Mouse (Mus musculus) myocyte (in vitro differentiated cells): ENCODE measurements around the gene Gng10. TPM values are rescaled to one million over a fixed set of nuclear protein-coding genes. Genes with fewer than 3 reads are reported as not detected.

Source experiments
- H3K27me3 ChIP-seq: one replicate; pipeline ENCODE4 v1.6.1; 2011; ENCODE audit not compliant: control insufficient read depth, insufficient read depth, insufficient read length
- H3K36me3 ChIP-seq: one replicate; pipeline ENCODE4 v1.6.1; 2011; ENCODE audit not compliant: control insufficient read depth, insufficient read depth
- H3K4me2 ChIP-seq: one replicate; pipeline ENCODE4 v1.6.1; 2011; ENCODE audit warnings: low read depth, control low read depth
- H3K4me3 ChIP-seq: one replicate; pipeline ENCODE4 v1.5.1; 2011; ENCODE audit warnings: mild to moderate bottlenecking, control low read depth, moderate library complexity
- H3K79me2 ChIP-seq: one replicate; pipeline ENCODE4 v1.6.1; 2011; ENCODE audit not compliant: control insufficient read depth, insufficient read depth
- H3ac ChIP-seq: one replicate; pipeline ENCODE4 v1.6.1; 2011; ENCODE audit not compliant: control insufficient read depth, insufficient read length
- CEBPB ChIP-seq: IDR thresholded peaks from 2 replicates; pipeline ENCODE4 v1.6.1; 2011; ENCODE audit warnings: mild to moderate bottlenecking, moderate library complexity; ENCODE audit not compliant: poor library complexity, insufficient read depth, severe bottlenecking
- E2F4 ChIP-seq: IDR thresholded peaks from one replicate; pipeline ENCODE4 v1.6.1; 2011; ENCODE audit warnings: mild to moderate bottlenecking, control low read depth, moderate library complexity; ENCODE audit not compliant: insufficient read depth
- MAX ChIP-seq: IDR thresholded peaks from one replicate; pipeline ENCODE4 v1.6.1; 2011; ENCODE audit warnings: low read depth, mild to moderate bottlenecking, control low read depth
- MYOD1 ChIP-seq, 3 experiments: IDR thresholded peaks; one replicate each; pipeline ENCODE4 v1.6.1; 2011; ENCODE audit warnings: control low read depth in 2 of 3, low read depth in 2 of 3, mild to moderate bottlenecking in 2 of 3, moderate library complexity in 1 of 3; ENCODE audit not compliant: insufficient read length in 2 of 3, control insufficient read depth in 1 of 3
- MYOG ChIP-seq, 3 experiments: IDR thresholded peaks; one replicate each; pipeline ENCODE4 v1.6.1; 2011; ENCODE audit warnings: control low read depth in 2 of 3, low read depth in 2 of 3, mild to moderate bottlenecking in 2 of 3; ENCODE audit not compliant: insufficient read length in 2 of 3, control insufficient read depth in 1 of 3, insufficient read depth in 1 of 3
- POLR2A ChIP-seq: IDR thresholded peaks from one replicate; pipeline ENCODE4 v1.6.1; 2011; ENCODE audit warnings: low read depth, mild to moderate bottlenecking, control low read depth, moderate library complexity; ENCODE audit not compliant: insufficient read length
- POLR2AphosphoS2 ChIP-seq: IDR thresholded peaks from one replicate; pipeline ENCODE4 v1.6.1; 2011; ENCODE audit warnings: low read depth, control low read depth; ENCODE audit not compliant: insufficient read length
- REST ChIP-seq: IDR thresholded peaks from one replicate; pipeline ENCODE4 v1.6.1; 2011; ENCODE audit warnings: mild to moderate bottlenecking, control low read depth, moderate library complexity; ENCODE audit not compliant: insufficient read depth, insufficient read length
- SRF ChIP-seq: IDR thresholded peaks from one replicate; pipeline ENCODE4 v1.6.1; 2011; ENCODE audit warnings: low read depth; ENCODE audit not compliant: control insufficient read depth, insufficient read length
- TCF12 ChIP-seq: IDR thresholded peaks from one replicate; pipeline ENCODE4 v1.6.1; 2011; ENCODE audit warnings: mild to moderate bottlenecking, control low read depth; ENCODE audit not compliant: poor library complexity, insufficient read depth, severe bottlenecking
- TCF3 ChIP-seq: IDR thresholded peaks from one replicate; pipeline ENCODE4 v1.6.1; 2011; ENCODE audit warnings: low read depth, control low read depth; ENCODE audit not compliant: insufficient read length
- USF1 ChIP-seq: IDR thresholded peaks from one replicate; pipeline ENCODE4 v1.6.1; 2011; ENCODE audit warnings: low read depth, mild to moderate bottlenecking, control low read depth, moderate library complexity
- polyA plus RNA-seq: library from polyadenylated mRNA; unstranded; fragments of >200 nt; fragmentation: generic; extraction: Trizol; gene quantifications from one replicate; pipeline ENCODE4 v1.2.1, GENCODE M21; 2012; ENCODE audit warnings: missing spikeins

The Gng10 gene
- polyA plus RNA-seq, 1 experiment, result 57.3 TPM

DNA sequence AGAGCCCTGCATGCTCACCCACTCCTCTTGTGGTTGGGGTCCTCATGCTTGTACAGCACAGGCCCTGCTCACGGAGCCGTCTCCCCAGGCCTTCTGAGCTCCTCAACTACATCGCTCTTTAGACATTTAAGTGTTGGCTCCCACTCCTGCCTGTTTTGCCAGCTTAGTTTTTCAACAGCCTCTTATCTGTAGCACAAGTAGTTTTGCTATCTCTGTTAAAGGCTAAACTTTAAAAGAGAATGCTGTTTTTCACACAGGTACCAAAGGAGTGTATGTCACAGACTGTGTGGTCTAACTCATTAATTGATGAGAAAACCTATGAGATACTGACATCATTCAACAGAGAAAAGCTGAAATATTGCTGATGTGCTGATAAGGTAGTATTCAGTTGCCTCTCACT, 23.4 kb upstream of the Gng10 start:
- no peak overlapping the region for H3K4me2 ChIP-seq
- H3K79me2 ChIP-seq, result peaks cover 81% of the 10 kb centered on the region
- TF ChIP-seq E2F4 (no peak), TCF12 (no peak), POLR2AphosphoS2 (no peak)
- H3ac ChIP-seq, result no peak overlapping the region
- peaks cover 3% of the 10 kb centered on the region for H3K36me3 ChIP-seq
- H3K4me3 ChIP-seq, result no peak overlapping the region
- H3K27me3 ChIP-seq, result no peaks in the 10 kb centered on the region

DNA sequence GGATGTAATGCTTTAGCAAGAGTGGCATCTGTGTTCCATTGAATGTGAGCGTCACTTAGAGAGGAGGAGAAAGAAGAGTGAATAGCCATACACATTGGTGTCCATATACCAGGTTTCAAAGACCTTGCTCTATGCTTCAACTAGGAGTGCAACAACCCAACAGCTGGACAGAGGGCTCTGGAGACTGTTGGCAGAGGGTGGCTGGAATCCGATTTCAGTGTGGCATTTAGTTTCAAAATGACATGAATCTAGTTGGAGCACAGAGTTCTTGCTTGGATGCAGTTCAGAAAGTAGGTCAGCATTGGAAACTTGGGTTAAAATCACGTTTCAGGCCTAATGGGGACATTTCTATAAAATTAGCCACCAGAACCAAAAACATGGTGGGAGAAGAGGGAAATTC, 19.7 kb upstream of the Gng10 start:
- peaks cover 15% of the 10 kb centered on the region for H3K36me3 ChIP-seq
- no peak overlapping the region for H3K4me3 ChIP-seq
- peaks cover 48% of the 10 kb centered on the region for H3K79me2 ChIP-seq
- no peak overlapping the region for H3ac ChIP-seq
- no peaks in the 10 kb centered on the region for H3K27me3 ChIP-seq
- no peak overlapping the region for H3K4me2 ChIP-seq
- TF ChIP-seq USF1 (no peak), MYOD1 (IDR thresholded peaks at IDR 0.05; ENCODE audit: control insufficient read depth in 1 of 3, insufficient read length in 2 of 3, low read depth in 2 of 3) (no peak)

DNA sequence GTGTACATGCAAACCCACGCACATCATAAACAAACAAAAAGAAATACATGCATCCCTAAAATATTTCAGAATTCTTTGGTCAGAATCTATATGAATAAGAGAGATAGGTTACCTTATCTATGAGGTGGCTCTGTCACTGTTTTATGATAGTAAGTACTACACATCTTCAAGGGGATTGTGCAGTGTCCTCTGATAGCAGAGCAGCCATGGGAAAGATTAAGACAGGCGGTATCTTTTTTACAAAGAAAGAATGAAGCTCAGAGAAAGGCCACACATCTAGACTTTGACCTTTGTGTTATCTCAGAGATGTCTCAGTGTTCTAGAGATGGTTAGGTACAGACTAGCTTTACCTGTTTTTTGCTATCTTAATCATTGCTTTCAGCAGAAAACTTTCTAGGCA, 18.0 kb upstream of the Gng10 start:
- Histone ChIP-seq H3K79me2 (peaks cover 31% of the 10 kb centered on the region), H3ac (no peak overlapping the region), H3K4me3 (no peak overlapping the region), H3K27me3 (no peaks in the 10 kb centered on the region), H3K36me3 (peaks cover 15% of the 10 kb centered on the region), H3K4me2 (no peak overlapping the region)
- no peak for TF ChIP-seq REST
- no peak for TF ChIP-seq CEBPB
- no peak for TF ChIP-seq MYOG (IDR thresholded peaks at IDR 0.05; ENCODE audit: control insufficient read depth in 1 of 3, insufficient read depth in 1 of 3, insufficient read length in 2 of 3, low read depth in 2 of 3)
- TF ChIP-seq MYOD1 (IDR thresholded peaks at IDR 0.05; ENCODE audit: control insufficient read depth in 1 of 3, insufficient read length in 2 of 3, low read depth in 2 of 3), result no peak
- no peak for TF ChIP-seq USF1
- TF ChIP-seq SRF, result no peak
- TF ChIP-seq TCF12, result no peak
- no peak for TF ChIP-seq MAX
- TF ChIP-seq E2F4, result no peak
- no peak for TF ChIP-seq TCF3
- TF ChIP-seq POLR2AphosphoS2, result no peak
- TF ChIP-seq POLR2A, result no peak

DNA sequence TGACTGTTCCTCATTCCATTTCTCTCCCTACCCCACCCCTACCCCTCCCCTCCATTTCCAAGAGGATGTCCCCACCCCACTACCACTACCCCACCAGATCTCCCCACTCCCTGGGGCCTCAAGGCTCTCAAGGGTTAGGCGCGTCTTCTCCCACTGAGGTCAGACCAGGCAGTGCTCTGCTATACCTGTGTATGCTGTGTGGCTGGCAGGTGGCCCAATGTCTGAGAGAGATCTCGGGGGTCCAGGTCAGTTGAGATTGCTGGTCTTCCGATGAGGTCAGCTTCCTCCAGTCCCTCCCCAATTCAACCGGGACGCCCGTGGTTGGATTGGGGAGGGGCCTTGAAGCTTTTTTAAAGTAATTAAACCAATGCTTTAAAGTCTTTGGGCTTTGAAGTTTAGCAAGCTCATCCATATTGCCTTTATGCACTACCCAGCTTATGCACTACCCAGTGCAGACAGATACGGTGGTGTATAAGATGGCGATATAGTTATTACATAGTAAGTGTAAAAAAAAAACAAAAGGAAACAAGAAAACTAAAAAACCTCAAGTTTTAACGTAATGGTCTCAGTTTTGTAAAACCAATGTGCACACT, 467 bp upstream of the Gng10 start:
- H3ac ChIP-seq, result peak overlapping the region; percentile 8
- H3K27me3 ChIP-seq, result no peaks in the 10 kb centered on the region
- TF ChIP-seq MAX (no peak), MYOG (IDR thresholded peaks at IDR 0.05; ENCODE audit: control insufficient read depth in 1 of 3, insufficient read depth in 1 of 3, insufficient read length in 2 of 3, low read depth in 2 of 3) (no peak), TCF3 (no peak), E2F4 (no peak), TCF12 (no peak), POLR2AphosphoS2 (no peak), SRF (no peak), USF1 (no peak), POLR2A (no peak), CEBPB (no peak), REST (no peak), MYOD1 (IDR thresholded peaks at IDR 0.05; ENCODE audit: control insufficient read depth in 1 of 3, insufficient read length in 2 of 3, low read depth in 2 of 3) (no peak)
- peaks cover under 1% of the 10 kb centered on the region for H3K36me3 ChIP-seq
- peaks cover 20% of the 10 kb centered on the region for H3K79me2 ChIP-seq
- peak overlapping the region; percentile 87 for H3K4me2 ChIP-seq
- peak overlapping the region; percentile 36 for H3K4me3 ChIP-seq

DNA sequence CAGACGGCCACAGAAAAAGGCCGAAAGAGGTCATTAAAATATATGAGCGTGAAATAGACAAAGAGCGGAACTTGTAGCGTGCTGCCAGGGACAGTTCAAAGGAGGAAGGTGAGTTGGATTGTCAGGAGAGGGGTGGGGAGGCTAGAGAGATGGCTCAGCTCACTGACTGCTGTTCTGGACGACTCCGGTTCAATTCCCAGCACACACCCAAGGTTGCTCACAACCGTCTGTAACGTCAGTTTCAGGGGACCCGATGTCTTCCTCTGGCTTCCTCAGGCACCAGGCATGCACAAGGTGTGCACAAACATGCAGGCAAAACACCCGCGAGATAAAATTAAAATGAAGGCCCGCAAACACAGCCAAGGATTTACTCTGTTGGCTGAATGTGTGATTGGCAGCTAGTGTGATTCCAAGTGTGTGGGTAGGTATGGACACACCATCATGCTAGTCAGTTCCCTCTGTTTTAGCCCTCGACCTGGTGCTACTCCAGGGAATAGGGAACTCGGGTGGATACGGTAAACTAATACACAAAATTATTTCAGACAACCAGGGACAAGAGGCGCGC, 980 bp downstream of the Gng10 start:
- Histone ChIP-seq H3K79me2 (peaks cover 20% of the 10 kb centered on the region), H3K4me3 (peak overlapping the region; percentile 36), H3K4me2 (peak overlapping the region; percentile 82), H3ac (peak overlapping the region; percentile 8), H3K27me3 (no peaks in the 10 kb centered on the region), H3K36me3 (peaks cover 9% of the 10 kb centered on the region)
- TF ChIP-seq POLR2AphosphoS2, result no peak
- TF ChIP-seq MAX, result no peak
- TF ChIP-seq MYOD1 (IDR thresholded peaks at IDR 0.05; ENCODE audit: control insufficient read depth in 1 of 3, insufficient read length in 2 of 3, low read depth in 2 of 3), result no peak
- TF ChIP-seq E2F4, result no peak
- TF ChIP-seq TCF12, result no peak
- no peak for TF ChIP-seq SRF
- TF ChIP-seq USF1, result no peak
